Mouse (Mus musculus) stomach, postnatal 0 days (tissue): ENCODE measurements around the gene Lsamp. TPM values are rescaled to one million over a fixed set of nuclear protein-coding genes. Genes with fewer than 3 reads are reported as not detected.

Experiments
- ATAC-seq: fragments of 200-750 bp; cut with Nextera tagmentation; 2 replicates; pipeline ENCODE4 v1.8.0; 2017; ENCODE audit not compliant: low FRiP score, low TSS enrichment
- DNase-seq: peaks from one replicate; pipeline ENCODE4 v3.0.0-alpha.2; 2016; ENCODE audit warnings: low spot score
- H3K27ac ChIP-seq: fragments of 300-500 bp; sonication (generic); replicated peaks from 2 replicates; pipeline ENCODE4 v1.5.1; 2014; ENCODE audit warnings: mild to moderate bottlenecking, control low read depth
- H3K27me3 ChIP-seq: fragments of 300-500 bp; sonication (generic); 2 replicates; pipeline ENCODE4 v1.6.1; 2014; ENCODE audit warnings: low read length; ENCODE audit not compliant: control insufficient read depth, insufficient read depth
- H3K36me3 ChIP-seq: fragments of 300-500 bp; sonication (generic); 2 replicates; pipeline ENCODE4 v1.6.1; 2014; ENCODE audit warnings: low read length, mixed read lengths; ENCODE audit not compliant: control insufficient read depth, insufficient read depth
- H3K4me1 ChIP-seq: fragments of 300-500 bp; sonication (generic); replicated peaks from 2 replicates; pipeline ENCODE4 v1.6.1; 2014; ENCODE audit warnings: antibody characterized with exemption; ENCODE audit not compliant: control insufficient read depth, insufficient read depth
- H3K4me2 ChIP-seq: fragments of 300-500 bp; sonication (generic); replicated peaks from 2 replicates; pipeline ENCODE4 v1.6.1; 2014; ENCODE audit warnings: low read depth, mild to moderate bottlenecking, control low read depth, moderate library complexity
- H3K4me3 ChIP-seq: fragments of 300-500 bp; sonication (generic); 2 replicates; pipeline ENCODE4 v1.5.1; 2014; ENCODE audit warnings: low read depth, low read length, control low read depth
- H3K9ac ChIP-seq: fragments of 300-500 bp; sonication (generic); 2 replicates; pipeline ENCODE4 v1.6.1; 2014; ENCODE audit warnings: mild to moderate bottlenecking, low read length, control low read depth, mixed read lengths
- H3K9me3 ChIP-seq: fragments of 300-500 bp; sonication (generic); 2 replicates; pipeline ENCODE4 v1.6.1; 2016; ENCODE audit warnings: low read length; ENCODE audit not compliant: control insufficient read depth
- CTCF ChIP-seq: IDR thresholded peaks from 2 replicates; pipeline ENCODE4 v1.5.1; 2016; ENCODE audit warnings: antibody characterized with exemption, low read depth, mild to moderate bottlenecking, moderate library complexity
- EP300 ChIP-seq: optimal IDR thresholded peaks from 2 replicates; pipeline ENCODE3; 2016; ENCODE audit warnings: antibody characterized with exemption
- WGBS: fragments of 180-500 bp; shearing (Covaris S2); extraction: QIAGEN DNeasy Blood & Tissue Kit; methylation state at CpG from one replicate; pipeline ENCODE4 v1.1.7; 2014; 5-methylcytosine and 5-hydroxymethylcytosine counted together
- polyA plus RNA-seq: library from polyadenylated mRNA; unstranded; fragments of >200 nt; fragmentation: Nextera tagmentation; extraction: Ambion mirVana; gene quantifications from 2 replicates; pipeline ENCODE4 v1.2.1, GENCODE M21; 2015

The Lsamp gene
- polyA plus RNA-seq, 1 experiment from 2014 or later = 2.8 TPM

GRCm38 (mm10) chr16:42164941-42165340 is 2180.8 kb downstream of the Lsamp start:
- Histone ChIP-seq H3K27ac (no peak overlapping the region), H3K4me1 (no peaks in the 10 kb centered on the region), H3K9ac (no peak overlapping the region), H3K36me3 (no peaks in the 10 kb centered on the region), H3K9me3 (no peaks in the 10 kb centered on the region), H3K4me2 (no peak overlapping the region), H3K4me3 (no peak overlapping the region), H3K27me3 (no peaks in the 10 kb centered on the region)
- peak; percentile 54; the same call in 1 of the 2 replicates for ATAC-seq
- DNase-seq = peak; percentile 73
- TF ChIP-seq EP300 = no peak
- peak; percentile 100 for TF ChIP-seq CTCF

- ATAC-seq = no peak
- Histone ChIP-seq H3K9ac (no peak overlapping the region), H3K4me1 (no peaks in the 10 kb centered on the region), H3K9me3 (no peaks in the 10 kb centered on the region), H3K4me3 (no peak overlapping the region), H3K36me3 (no peaks in the 10 kb centered on the region), H3K27ac (no peak overlapping the region), H3K27me3 (no peaks in the 10 kb centered on the region), H3K4me2 (no peak overlapping the region)
- WGBS = 86% methylated on average over 9 of the region's 9 CpGs
- no peak for DNase-seq
- TF ChIP-seq CTCF = no peak
Observed at GRCm38 (mm10) chr16:42168292-42168691, 2184.1 kb downstream of the Lsamp start.

- no peaks in the 10 kb centered on the region for H3K36me3 ChIP-seq
- WGBS = 22% methylated on average over 8 of the region's 8 CpGs
- H3K27me3 ChIP-seq = no peaks in the 10 kb centered on the region
- DNase-seq = peak; percentile 76
- H3K4me3 ChIP-seq = no peak overlapping the region
- no peaks in the 10 kb centered on the region for H3K9me3 ChIP-seq
- no peak for ATAC-seq
- H3K4me2 ChIP-seq = no peak overlapping the region
- no peaks in the 10 kb centered on the region for H3K4me1 ChIP-seq
- TF ChIP-seq CTCF = peak; percentile 96
- no peak for TF ChIP-seq EP300
- H3K27ac ChIP-seq = no peak overlapping the region
- no peak overlapping the region for H3K9ac ChIP-seq
Observed at GRCm38 (mm10) chr16:42169447-42170140, 2185.4 kb downstream of the Lsamp start.

- H3K4me1 ChIP-seq = no peaks in the 10 kb centered on the region
- H3K4me3 ChIP-seq = no peak overlapping the region
- no peak overlapping the region for H3K27ac ChIP-seq
- no peaks in the 10 kb centered on the region for H3K9me3 ChIP-seq
- no peak overlapping the region for H3K9ac ChIP-seq
- ATAC-seq (no peak), DNase-seq (peak; percentile 53)
- WGBS = 26% methylated on average over 11 of the region's 11 CpGs
- H3K27me3 ChIP-seq = no peaks in the 10 kb centered on the region
- H3K4me2 ChIP-seq = no peak overlapping the region
- no peaks in the 10 kb centered on the region for H3K36me3 ChIP-seq
- TF ChIP-seq CTCF (peak; percentile 82), EP300 (no peak)
Observed at GRCm38 (mm10) chr16:42172476-42172875, 2188.3 kb downstream of the Lsamp start.

GRCm38 (mm10) chr16:42178866-42179265 is 2194.7 kb downstream of the Lsamp start:
- Histone ChIP-seq H3K36me3 (no peaks in the 10 kb centered on the region), H3K4me2 (no peak overlapping the region), H3K27ac (no peak overlapping the region), H3K9ac (no peak overlapping the region), H3K4me1 (no peaks in the 10 kb centered on the region), H3K4me3 (no peak overlapping the region), H3K9me3 (no peaks in the 10 kb centered on the region), H3K27me3 (no peaks in the 10 kb centered on the region)
- ATAC-seq (no peak), DNase-seq (no peak)
- TF ChIP-seq CTCF = no peak
- TF ChIP-seq EP300 = no peak
- 42% methylated on average over 3 of the region's 3 CpGs for WGBS

GRCm38 (mm10) chr16:42180025-42180424 is 2195.9 kb downstream of the Lsamp start:
- DNase-seq (no peak), ATAC-seq (no peak)
- Histone ChIP-seq H3K36me3 (no peaks in the 10 kb centered on the region), H3K4me3 (no peak overlapping the region), H3K4me1 (no peaks in the 10 kb centered on the region), H3K4me2 (no peak overlapping the region), H3K27ac (no peak overlapping the region), H3K9ac (no peak overlapping the region), H3K9me3 (no peaks in the 10 kb centered on the region), H3K27me3 (no peaks in the 10 kb centered on the region)
- 69% methylated on average over 6 of the region's 6 CpGs for WGBS
- TF ChIP-seq EP300 = no peak
- no peak for TF ChIP-seq CTCF
